In genomic region chr8:70625104-70625503, GRCm38 (mm10) we compare ENCODE assay signal across 9 mouse cellular contexts. TPM values are rescaled to one million over a fixed set of nuclear protein-coding genes. Genes with fewer than 3 reads are reported as not detected.
DNase-seq lines count a peak whose midpoint lies in the region; ATAC-seq lines count a peak whose summit lies in the region.
"Had no signal": no experiment of that assay in that cellular context is flagged by ENCODE, and none has a peak within 500 bp of the region (broad histone marks: within the 10 kb centered on the region; RNA-seq: fewer than 3 reads in every experiment).

No protein-coding gene starts in this region.

- DNase-seq in hindbrain, embryonic 10.5 days (ENCODE audit: low spot score): peak; percentile 66
- peak; percentile 78 for DNase-seq in CD4-positive, CD25-positive, alpha-beta regulatory T cell, adult 2 months (ENCODE audit: low read depth, low spot score)
- DNase-seq in adrenal gland, postnatal 25 days: peak; percentile 50
- peak; percentile 75 for DNase-seq in heart, postnatal 4 days
- DNase-seq in lung, postnatal 25 days (ENCODE audit: low spot score): peak; percentile 64
- no peak for DNase-seq in yolk sac, embryonic 10.5 days (ENCODE audit: low spot score)

- H3K4me1 ChIP-seq in hindbrain, embryonic 10.5 days (replicated peaks): peaks cover 26% of the 10 kb centered on the region
- H3K4me1 ChIP-seq in hindbrain, embryonic 13.5 days (replicated peaks): peaks cover 11% of the 10 kb centered on the region
- H3K4me1 ChIP-seq in hindbrain, embryonic 16.5 days (ENCODE audit: control insufficient read depth, insufficient read depth, low read depth, low read length): peaks cover 9% of the 10 kb centered on the region; the same call in 1 of the 2 replicates

- H3K27ac ChIP-seq in hindbrain, embryonic 10.5 days: 0 out of 2 replicates have a peak overlapping the region, but pooled peaks have one; percentile 23
- H3K27ac ChIP-seq in hindbrain, embryonic 13.5 days: no peak overlapping the region
- no peak overlapping the region for H3K27ac ChIP-seq in hindbrain, embryonic 16.5 days (ENCODE audit: low read depth, low read length)
- H3K27ac ChIP-seq: neural tube, embryonic 13.5 days had no signal

- no peaks in the 10 kb centered on the region for H3K36me3 ChIP-seq in hindbrain, embryonic 10.5 days
- H3K36me3 ChIP-seq in hindbrain, embryonic 13.5 days: no peaks in the 10 kb centered on the region
- H3K36me3 ChIP-seq in hindbrain, embryonic 16.5 days (ENCODE audit: control insufficient read depth, insufficient read depth, low read length): no peaks in the 10 kb centered on the region
- H3K36me3 ChIP-seq: neural tube, embryonic 13.5 days had no signal

- no peak overlapping the region for H3K9ac ChIP-seq in hindbrain, embryonic 13.5 days
- no peak overlapping the region for H3K9ac ChIP-seq in hindbrain, embryonic 16.5 days (ENCODE audit: low read depth, low read length)
- H3K9ac ChIP-seq: neural tube, embryonic 13.5 days had no signal

- H3K27me3 ChIP-seq in hindbrain, embryonic 10.5 days (ENCODE audit: insufficient read depth, poor library complexity, severe bottlenecking): peaks cover 34% of the 10 kb centered on the region
- H3K27me3 ChIP-seq in hindbrain, embryonic 13.5 days: peaks cover 29% of the 10 kb centered on the region
- no peaks in the 10 kb centered on the region for H3K27me3 ChIP-seq in hindbrain, embryonic 16.5 days (replicated peaks; ENCODE audit: control insufficient read depth, insufficient read depth, low read length)

- H3K4me2 ChIP-seq in hindbrain, embryonic 13.5 days: no peak overlapping the region
- H3K4me2 ChIP-seq in hindbrain, embryonic 16.5 days (ENCODE audit: low read length): no peak overlapping the region
- H3K4me2 ChIP-seq: neural tube, embryonic 13.5 days had no signal

- ATAC-seq in hindbrain, embryonic 13.5 days (ENCODE audit: low FRiP score): no peak
- no peak for ATAC-seq in hindbrain, embryonic 16.5 days

- H3K9me3 ChIP-seq in hindbrain, embryonic 10.5 days: no peaks in the 10 kb centered on the region
- H3K9me3 ChIP-seq in hindbrain, embryonic 13.5 days: no peaks in the 10 kb centered on the region
- no peaks in the 10 kb centered on the region for H3K9me3 ChIP-seq in hindbrain, embryonic 16.5 days (ENCODE audit: control insufficient read depth, low read length)
- H3K9me3 ChIP-seq: neural tube, embryonic 13.5 days had no signal

- no peak overlapping the region for H3K4me3 ChIP-seq in hindbrain, embryonic 10.5 days
- no peak overlapping the region for H3K4me3 ChIP-seq in hindbrain, embryonic 13.5 days
- H3K4me3 ChIP-seq in hindbrain, embryonic 16.5 days (ENCODE audit: low read length): no peak overlapping the region
- H3K4me3 ChIP-seq: neural tube, embryonic 13.5 days had no signal

- WGBS in hindbrain, embryonic 10.5 days: 27% methylated on average over 5 of the region's 5 CpGs
- 19% methylated on average over 5 of the region's 5 CpGs for WGBS in hindbrain, embryonic 13.5 days
- WGBS in hindbrain, embryonic 16.5 days: 19% methylated on average over 5 of the region's 5 CpGs

RNA-seq across cellular contexts. Expression of gene Gdf15, which starts 7.2 kb away (rescaled TPM):
- polyA plus RNA-seq in hindbrain, embryonic 10.5 days (2016; fragmentation: Nextera tagmentation; extraction: Ambion mirVana): not detected in 2 replicates
- 0.12 and 0.14 TPM in 2 replicates for polyA plus RNA-seq in hindbrain, embryonic 13.5 days (2015; fragmentation: Nextera tagmentation; extraction: Ambion mirVana)
- 2.2 and 5.7 TPM in 2 replicates for total RNA-seq in adrenal gland, postnatal 25 days (2021)
- total RNA-seq in heart, postnatal 4 days (2021): 1 to 10 TPM; 2.7 to 3.5 TPM
- polyA plus RNA-seq in hindbrain, embryonic 16.5 days (2015; fragmentation: Nextera tagmentation; extraction: Ambion mirVana): 0.11 and 0.48 TPM in 2 replicates
- polyA plus RNA-seq: neural tube, embryonic 13.5 days had no signal

RNA-seq across cellular contexts. Expression of gene Lrrc25, which starts 9.1 kb away (rescaled TPM):
- 1.1 and 1.6 TPM in 2 replicates for polyA plus RNA-seq in hindbrain, embryonic 10.5 days (2016; fragmentation: Nextera tagmentation; extraction: Ambion mirVana)
- polyA plus RNA-seq in hindbrain, embryonic 13.5 days (2015; fragmentation: Nextera tagmentation; extraction: Ambion mirVana): 1.5 and 1.9 TPM in 2 replicates
- total RNA-seq in adrenal gland, postnatal 25 days (2021): 1.0 and 2.2 TPM in 2 replicates
- 1 to 10 TPM; 1.1 to 1.5 TPM for total RNA-seq in heart, postnatal 4 days (2021)
- 1.1 and 1.6 TPM in 2 replicates for polyA plus RNA-seq in hindbrain, embryonic 16.5 days (2015; fragmentation: Nextera tagmentation; extraction: Ambion mirVana)

RNA-seq across cellular contexts. Expression of gene Ssbp4, which starts 16.4 kb away (rescaled TPM):
- polyA plus RNA-seq in hindbrain, embryonic 10.5 days (2016; fragmentation: Nextera tagmentation; extraction: Ambion mirVana): 84.4 and 117 TPM in 2 replicates
- 122 and 132 TPM in 2 replicates for polyA plus RNA-seq in hindbrain, embryonic 13.5 days (2015; fragmentation: Nextera tagmentation; extraction: Ambion mirVana)
- total RNA-seq in adrenal gland, postnatal 25 days (2021): 82.0 and 88.2 TPM in 2 replicates
- 10 to 100 TPM; 73.8 to 78.5 TPM for total RNA-seq in heart, postnatal 4 days (2021)
- polyA plus RNA-seq in hindbrain, embryonic 16.5 days (2015; fragmentation: Nextera tagmentation; extraction: Ambion mirVana): 148 and 157 TPM in 2 replicates

RNA-seq across cellular contexts. Expression of gene Isyna1, which starts 30.9 kb away (rescaled TPM):
- polyA plus RNA-seq in hindbrain, embryonic 10.5 days (2016; fragmentation: Nextera tagmentation; extraction: Ambion mirVana): 158 and 159 TPM in 2 replicates
- polyA plus RNA-seq in hindbrain, embryonic 13.5 days (2015; fragmentation: Nextera tagmentation; extraction: Ambion mirVana): 121 and 125 TPM in 2 replicates
- total RNA-seq in adrenal gland, postnatal 25 days (2021): 89.7 and 101 TPM in 2 replicates
- total RNA-seq in heart, postnatal 4 days (2021): 10 to 100 TPM; 38.9 to 41.6 TPM
- 150 and 164 TPM in 2 replicates for polyA plus RNA-seq in hindbrain, embryonic 16.5 days (2015; fragmentation: Nextera tagmentation; extraction: Ambion mirVana)

RNA-seq across cellular contexts. Expression of gene Pgpep1, which starts 35.1 kb away (rescaled TPM):
- 87.4 and 141 TPM in 2 replicates for polyA plus RNA-seq in hindbrain, embryonic 10.5 days (2016; fragmentation: Nextera tagmentation; extraction: Ambion mirVana)
- polyA plus RNA-seq in hindbrain, embryonic 13.5 days (2015; fragmentation: Nextera tagmentation; extraction: Ambion mirVana): 103 and 105 TPM in 2 replicates
- 98.1 and 129 TPM in 2 replicates for total RNA-seq in adrenal gland, postnatal 25 days (2021)
- 10 to 100 TPM; 32.2 to 38.4 TPM for total RNA-seq in heart, postnatal 4 days (2021)
- 78.3 and 87.6 TPM in 2 replicates for polyA plus RNA-seq in hindbrain, embryonic 16.5 days (2015; fragmentation: Nextera tagmentation; extraction: Ambion mirVana)
